Mouse (Mus musculus) MEL (cell line): Measurements from ENCODE around the gene Slc25a34. TPM values are rescaled to one million over a fixed set of nuclear protein-coding genes. Genes with fewer than 3 reads are reported as not detected.
A peak's percentile ranks its signal among the peaks of the same experiment; 100 is the strongest.

Experiments used
- DNase-seq: peaks from one replicate; pipeline ENCODE4 v3.0.0; 2011; ENCODE audit warnings: low read depth, low spot score
- H3K27ac ChIP-seq: 2 replicates; pipeline ENCODE4 v1.5.1; 2012; ENCODE audit warnings: low read depth, mild to moderate bottlenecking, control low read depth, low read length, moderate library complexity; ENCODE audit not compliant: control insufficient read depth
- H3K27me3 ChIP-seq, 2 experiments: fragments of 150-350 bp in 1 of 2; sonication (generic) in 1 of 2; 2 replicates each; pipeline ENCODE4 v1.6.1; 2012; ENCODE audit warnings: low read length in 2 of 2, mild to moderate bottlenecking in 2 of 2, improper control_type of control experiment in 1 of 2, moderate library complexity in 1 of 2; ENCODE audit not compliant: insufficient read depth in 2 of 2, control insufficient read depth in 1 of 2
- H3K36me3 ChIP-seq, 2 experiments: 2 replicates each; pipeline ENCODE4 v1.6.1; 2012 to 2014; ENCODE audit warnings: low read length in 2 of 2, improper control_type of control experiment in 1 of 2, inconsistent platforms in 1 of 2, mild to moderate bottlenecking in 1 of 2; ENCODE audit not compliant: insufficient read depth in 2 of 2, control insufficient read depth in 1 of 2
- H3K4me1 ChIP-seq, 2 experiments: fragments of 150-350 bp in 1 of 2; sonication (generic) in 1 of 2; 2 replicates each; pipeline ENCODE4 v1.6.1; 2012; ENCODE audit warnings: low read length in 2 of 2, improper control_type of control experiment in 1 of 2, mild to moderate bottlenecking in 1 of 2; ENCODE audit not compliant: insufficient read depth in 2 of 2, control insufficient read depth in 1 of 2
- H3K4me3 ChIP-seq, 2 experiments: fragments of 150-350 bp in 1 of 2; sonication (generic) in 1 of 2; 2 replicates each; pipeline ENCODE4 v1.5.1; 2012; ENCODE audit warnings: low read depth in 2 of 2, low read length in 2 of 2, mild to moderate bottlenecking in 2 of 2, moderate library complexity in 2 of 2, control low read depth in 1 of 2, improper control_type of control experiment in 1 of 2; ENCODE audit not compliant: control insufficient read depth in 1 of 2, insufficient read depth in 1 of 2
- H3K79me2 ChIP-seq: 2 replicates; pipeline ENCODE4 v1.6.1; 2012; ENCODE audit warnings: mild to moderate bottlenecking, low read length, moderate library complexity; ENCODE audit not compliant: control insufficient read depth, poor library complexity, insufficient read depth
- H3K9ac ChIP-seq: 2 replicates; pipeline ENCODE4 v1.6.1; 2012; ENCODE audit warnings: low read depth, mild to moderate bottlenecking, control low read depth, low read length, moderate library complexity; ENCODE audit not compliant: control insufficient read depth, poor library complexity, severe bottlenecking
- H3K9me3 ChIP-seq: fragments of 150-350 bp; sonication (generic); replicated peaks from 2 replicates; pipeline ENCODE4 v1.6.1; 2012; ENCODE audit warnings: mild to moderate bottlenecking, low read length, improper control_type of control experiment, moderate library complexity; ENCODE audit not compliant: insufficient read depth
- CHD2 ChIP-seq: IDR thresholded peaks from 2 replicates; pipeline ENCODE4 v1.6.1; 2011; ENCODE audit warnings: low read length, improper control_type of control experiment
- E2F4 ChIP-seq: IDR thresholded peaks from 2 replicates; pipeline ENCODE4 v1.6.1; 2011; ENCODE audit warnings: low read depth, low read length, improper control_type of control experiment, borderline replicate concordance
- EP300 ChIP-seq, 2 experiments: IDR thresholded peaks; 2 replicates each; pipeline ENCODE4 v1.6.1; 2011; ENCODE audit warnings: improper control_type of control experiment in 2 of 2, low read length in 2 of 2, low read depth in 1 of 2, mild to moderate bottlenecking in 1 of 2
- GATA1 ChIP-seq: IDR thresholded peaks from 2 replicates; pipeline ENCODE4 v1.6.1; 2011; ENCODE audit warnings: low read depth, low read length, improper control_type of control experiment
- JUND ChIP-seq: IDR thresholded peaks from 2 replicates; pipeline ENCODE4 v1.6.1; 2011; ENCODE audit warnings: low read depth, mild to moderate bottlenecking, improper control_type of control experiment, low read length
- KAT2A ChIP-seq: conservative IDR thresholded peaks from 2 replicates; pipeline ENCODE4 v1.6.1; 2012; ENCODE audit warnings: low read depth, low read length, improper control_type of control experiment, inconsistent platforms
- MAFK ChIP-seq: IDR thresholded peaks from 2 replicates; pipeline ENCODE4 v1.6.1; 2011; ENCODE audit warnings: low read depth, mild to moderate bottlenecking, low read length, improper control_type of control experiment, borderline replicate concordance
- MAZ ChIP-seq: IDR thresholded peaks from 2 replicates; pipeline ENCODE4 v1.6.1; 2012; ENCODE audit warnings: low read depth, mild to moderate bottlenecking, inconsistent platforms, low read length, improper control_type of control experiment
- MXI1 ChIP-seq: IDR thresholded peaks from 2 replicates; pipeline ENCODE4 v1.6.1; 2011; ENCODE audit warnings: mild to moderate bottlenecking, low read depth, low read length, improper control_type of control experiment
- MYB ChIP-seq: IDR thresholded peaks from 2 replicates; pipeline ENCODE4 v1.6.1; 2011; ENCODE audit warnings: mild to moderate bottlenecking, low read depth, low read length, improper control_type of control experiment
- MYC ChIP-seq: IDR thresholded peaks from 2 replicates; pipeline ENCODE4 v1.6.1; 2011; ENCODE audit warnings: low read depth, mild to moderate bottlenecking, low read length, improper control_type of control experiment, moderate library complexity
- POLR2AphosphoS5 ChIP-seq: IDR thresholded peaks from 2 replicates; pipeline ENCODE4 v1.6.1; 2012; ENCODE audit warnings: low read depth, borderline replicate concordance, mild to moderate bottlenecking, inconsistent platforms, low read length, moderate library complexity, mixed read lengths
- RCOR1 ChIP-seq: IDR thresholded peaks from 2 replicates; pipeline ENCODE4 v1.6.1; 2012; ENCODE audit warnings: low read depth, mild to moderate bottlenecking, inconsistent platforms, low read length, improper control_type of control experiment
- SMC3 ChIP-seq: IDR thresholded peaks from 2 replicates; pipeline ENCODE4 v1.6.1; 2011; ENCODE audit warnings: low read depth, low read length, improper control_type of control experiment
- TCF12 ChIP-seq: IDR thresholded peaks from 2 replicates; pipeline ENCODE4 v1.6.1; 2014; ENCODE audit warnings: low read depth, mild to moderate bottlenecking, inconsistent platforms, low read length, improper control_type of control experiment, moderate library complexity
- UBTF ChIP-seq: IDR thresholded peaks from 2 replicates; pipeline ENCODE4 v1.6.1; 2012; ENCODE audit warnings: low read depth, mild to moderate bottlenecking, inconsistent platforms, low read length, improper control_type of control experiment, moderate library complexity, borderline replicate concordance; ENCODE audit not compliant: insufficient read depth
- USF1 ChIP-seq: IDR thresholded peaks from 2 replicates; pipeline ENCODE4 v1.6.1; 2014; ENCODE audit warnings: low read depth, mild to moderate bottlenecking, inconsistent platforms, low read length, improper control_type of control experiment, moderate library complexity
- USF2 ChIP-seq, 2 experiments: IDR thresholded peaks; 2 replicates each; pipeline ENCODE4 v1.6.1; 2011 to 2012; ENCODE audit warnings: improper control_type of control experiment in 2 of 2, low read length in 2 of 2, borderline replicate concordance in 1 of 2, inconsistent platforms in 1 of 2, low read depth in 1 of 2, mild to moderate bottlenecking in 1 of 2; ENCODE audit not compliant: insufficient read depth in 1 of 2
- ZMIZ1 ChIP-seq: IDR thresholded peaks from 2 replicates; pipeline ENCODE4 v1.6.1; 2012; ENCODE audit warnings: low read depth, mild to moderate bottlenecking, inconsistent platforms, low read length, improper control_type of control experiment, moderate library complexity
- polyA plus RNA-seq, 2 experiments: library from polyadenylated mRNA; stranded (reverse) in 1 of 2; unstranded in 1 of 2; fragments of >175 nt in 1 of 2; fragments of >200 nt in 1 of 2; gene quantifications; 2 replicates each; pipeline versions ENCODE4 v1.2.1 to v1.2.4; 2012; ENCODE audit warnings: low replicate concordance in 2 of 2, low read depth in 1 of 2; ENCODE audit not compliant: insufficient read length in 2 of 2, insufficient read depth in 1 of 2, missing spikeins in 1 of 2
- total RNA-seq: library from RNA; depleted of rRNA; stranded (reverse); fragments of 300-350 nt; gene quantifications from 2 replicates; pipeline ENCODE4 v1.2.3, GENCODE M21; 2012; rRNA removed

The Slc25a34 gene
- total RNA-seq = not detected in 2 replicates
- polyA plus RNA-seq = under 1 TPM in 1 of 2 experiments, not detected in 1; 0.10 TPM

DNA sequence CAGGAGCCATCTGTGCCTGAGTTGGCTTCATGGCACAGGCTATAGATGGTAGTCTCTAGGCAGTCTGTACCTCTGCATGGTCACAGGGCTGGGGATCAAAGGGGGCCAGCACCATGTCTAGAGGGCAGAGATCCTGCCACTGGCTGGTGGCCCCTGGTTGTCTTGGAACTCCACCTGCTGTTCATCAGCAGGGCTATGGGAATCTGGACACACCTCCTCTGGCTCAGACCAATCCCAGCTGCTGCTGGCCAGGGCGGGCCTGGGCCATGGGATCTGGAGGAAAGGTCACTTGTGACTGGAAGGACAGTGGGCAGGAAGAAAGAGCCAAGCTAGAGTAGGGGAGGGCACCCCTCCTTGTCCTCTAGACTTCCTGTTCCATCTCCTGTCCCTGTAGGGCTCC is at the start of gene Slc25a34:
Gene Slc25a34, minus strand, starts transcription at position 156 of the 400 bp plus-strand sequence.
- H3K27ac ChIP-seq = no peak within 1 kb of the TSS
- DNase-seq = no peak
- no peaks in the 10 kb centered on the region; a peak in 1 of 4 replicates for H3K36me3 ChIP-seq
- no peaks in the 10 kb centered on the region for H3K9me3 ChIP-seq
- H3K9ac ChIP-seq = no peak within 1 kb of the TSS
- peaks cover 0 to 4% of the 10 kb centered on the region in 2 experiments; a peak in 1 of 4 replicates for H3K4me1 ChIP-seq
- H3K79me2 ChIP-seq = no peaks in the 10 kb centered on the region
- H3K4me3 ChIP-seq = no peak within 1 kb of the TSS
- no peaks in the 10 kb centered on the region for H3K27me3 ChIP-seq
- TF ChIP-seq TCF12 (no peak), MXI1 (no peak), SMC3 (no peak), MAFK (no peak), MAZ (no peak), POLR2AphosphoS5 (no peak), GATA1 (no peak), CHD2 (no peak), UBTF (no peak), RCOR1 (no peak), KAT2A (no peak)

DNA sequence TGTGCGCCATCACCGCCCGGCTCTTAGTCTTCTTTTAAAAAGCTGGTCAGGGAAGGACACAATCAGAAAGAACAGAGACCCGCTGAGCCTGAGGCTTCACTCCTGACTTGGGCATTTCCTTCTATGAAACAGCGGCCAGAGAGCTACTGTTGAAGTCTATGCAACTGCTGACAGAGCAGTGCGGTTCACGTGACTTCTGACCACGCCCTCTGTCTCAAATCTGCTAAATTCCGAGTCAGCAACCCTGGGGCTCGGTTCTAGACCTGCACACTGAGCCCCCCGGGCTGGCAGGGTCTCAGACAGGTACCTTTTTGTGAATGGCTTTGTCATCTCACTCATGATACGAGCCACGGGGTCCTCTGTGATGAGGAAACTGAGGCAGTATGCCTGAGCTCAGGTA is 48.7 kb upstream of the Slc25a34 start:
- TF ChIP-seq E2F4 (no peak), USF1 (peak; percentile 81), UBTF (no peak), ZMIZ1 (no peak)
- Histone ChIP-seq H3K4me3 (no peak overlapping the region), H3K36me3 (peaks cover 0 to 4% of the 10 kb centered on the region in 2 experiments; a peak in 1 of 4 replicates), H3K9ac (no peak overlapping the region), H3K9me3 (no peaks in the 10 kb centered on the region), H3K27ac (no peak overlapping the region), H3K27me3 (no peaks in the 10 kb centered on the region), H3K4me1 (peaks cover 3 to 4% of the 10 kb centered on the region in 2 experiments; a peak in 2 of 4 replicates), H3K79me2 (no peaks in the 10 kb centered on the region)
- no peak for DNase-seq

DNA sequence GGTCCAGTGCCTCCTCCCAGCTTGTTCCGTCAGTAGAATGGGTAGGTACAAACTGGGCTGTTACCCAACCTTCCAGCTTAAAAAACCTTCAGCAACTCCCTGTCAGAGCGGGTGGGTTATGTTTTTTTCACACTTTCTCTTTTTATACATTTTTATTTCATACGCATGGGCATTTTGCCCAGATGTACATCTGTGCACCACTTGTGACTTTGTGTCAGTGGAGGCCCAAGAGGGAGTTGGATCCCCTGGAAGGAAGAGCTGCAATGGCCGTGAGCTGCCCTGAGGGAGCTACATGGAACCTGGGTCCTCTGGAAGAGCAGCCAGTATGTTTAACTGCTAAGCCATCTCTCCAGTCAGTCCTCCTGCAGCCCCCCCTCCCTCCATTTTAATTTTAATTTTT is 47.8 kb upstream of the Slc25a34 start:
- DNase-seq = no peak
- peaks cover 0 to 4% of the 10 kb centered on the region in 2 experiments; a peak in 1 of 4 replicates for H3K36me3 ChIP-seq
- no peaks in the 10 kb centered on the region for H3K79me2 ChIP-seq
- TF ChIP-seq MYB (no peak), USF2 (IDR thresholded peaks at IDR 0.05; ENCODE audit: borderline replicate concordance in 1 of 2, insufficient read depth in 1 of 2, low read depth in 1 of 2, low read length in 2 of 2) (no peak), JUND (no peak), MYC (no peak), EP300 (IDR thresholded peaks at IDR 0.05; ENCODE audit: low read depth in 1 of 2, low read length in 2 of 2) (no peak), CHD2 (no peak)
- TF ChIP-seq, all 39 proteins: peak for 0
- no peaks in the 10 kb centered on the region for H3K27me3 ChIP-seq
- no peak overlapping the region for H3K9ac ChIP-seq
- H3K9me3 ChIP-seq = no peaks in the 10 kb centered on the region
- no peak overlapping the region for H3K27ac ChIP-seq
- no peak overlapping the region for H3K4me3 ChIP-seq
- H3K4me1 ChIP-seq = peaks cover 3 to 4% of the 10 kb centered on the region in 2 experiments; a peak in 2 of 4 replicates
